Mouse (Mus musculus) liver, embryonic 14.5 days (tissue): ENCODE measurements around the gene Acvr1b. TPM values are rescaled to one million over a fixed set of nuclear protein-coding genes. Genes with fewer than 3 reads are reported as not detected.

Experiments used
- ATAC-seq: fragments of 200-750 bp; cut with Nextera tagmentation; 2 replicates; pipeline ENCODE4 v1.8.0; 2017; ENCODE audit warnings: moderate number of reproducible peaks, mild to moderate bottlenecking, moderate library complexity; ENCODE audit not compliant: insufficient read depth
- DNase-seq, 3 experiments: peaks; one replicate each; pipeline ENCODE4 v3.0.0-alpha.2; 2012 to 2013; ENCODE audit warnings: low read depth in 3 of 3, low spot score in 3 of 3
- H3K27ac ChIP-seq: fragments of 300-500 bp; sonication (generic); 2 replicates; pipeline ENCODE4 v1.5.1; 2014; ENCODE audit warnings: moderate library complexity, mild to moderate bottlenecking, control low read depth, inconsistent platforms
- H3K27me3 ChIP-seq: fragments of 300-500 bp; sonication (generic); 2 replicates; pipeline ENCODE4 v1.6.1; 2014; ENCODE audit warnings: mild to moderate bottlenecking, low read length, moderate library complexity; ENCODE audit not compliant: control insufficient read depth, insufficient read depth
- H3K36me3 ChIP-seq: fragments of 300-500 bp; sonication (generic); replicated peaks from 2 replicates; pipeline ENCODE4 v1.6.1; 2014; ENCODE audit warnings: low read depth; ENCODE audit not compliant: control insufficient read depth, insufficient read depth
- H3K4me1 ChIP-seq, 2 experiments: fragments of 200-500 bp in 1 of 2; fragments of 300-500 bp in 1 of 2; sonication (generic) in 1 of 2; replicated peaks; 2 replicates each; pipeline ENCODE4 v1.6.1; 2012 to 2014; ENCODE audit warnings: antibody characterized with exemption in 1 of 2, inconsistent platforms in 1 of 2, low read length in 1 of 2; ENCODE audit not compliant: control insufficient read depth in 2 of 2, insufficient read depth in 2 of 2
- H3K4me2 ChIP-seq: fragments of 300-500 bp; sonication (generic); 2 replicates; pipeline ENCODE4 v1.6.1; 2014; ENCODE audit warnings: low read depth, mild to moderate bottlenecking, control low read depth, moderate library complexity
- H3K4me3 ChIP-seq, 2 experiments: fragments of 200-500 bp in 1 of 2; fragments of 300-500 bp in 1 of 2; sonication (generic) in 1 of 2; 2 replicates each; pipeline ENCODE4 v1.5.1; 2012 to 2014; ENCODE audit warnings: low read depth in 2 of 2, low read length in 2 of 2, mild to moderate bottlenecking in 2 of 2, control low read depth in 1 of 2, inconsistent platforms in 1 of 2, moderate library complexity in 1 of 2; ENCODE audit not compliant: insufficient read depth in 1 of 2
- H3K9ac ChIP-seq: fragments of 300-500 bp; sonication (generic); replicated peaks from 2 replicates; pipeline ENCODE4 v1.6.1; 2014; ENCODE audit warnings: mild to moderate bottlenecking, control low read depth, moderate library complexity
- H3K9me3 ChIP-seq: fragments of 300-500 bp; sonication (generic); 2 replicates; pipeline ENCODE4 v1.6.1; 2016; ENCODE audit warnings: low read length, mixed read lengths; ENCODE audit not compliant: control insufficient read depth
- CTCF ChIP-seq: IDR thresholded peaks from 2 replicates; pipeline ENCODE4 v1.5.1; 2016; ENCODE audit warnings: antibody characterized with exemption, low read depth, control low read depth
- EP300 ChIP-seq: IDR thresholded peaks from 2 replicates; pipeline ENCODE4 v1.6.1; 2016; ENCODE audit warnings: antibody characterized with exemption, low read depth
- WGBS: fragments of 180-500 bp; shearing (Covaris S2); extraction: QIAGEN DNeasy Blood & Tissue Kit; methylation state at CpG from one replicate; pipeline ENCODE4 v1.1.7; 2014; ENCODE audit not compliant: insufficient replicate concordance; 5-methylcytosine and 5-hydroxymethylcytosine counted together
- polyA plus RNA-seq, 2 experiments: library from polyadenylated mRNA; depleted of rRNA in 1 of 2; stranded (reverse) in 1 of 2; unstranded in 1 of 2; fragments of >200 nt; fragmentation: Nextera tagmentation in 1 of 2; extraction: Ambion mirVana in 1 of 2; gene quantifications; 2 replicates each; pipeline versions ENCODE4 v1.2.1 to v1.2.3; 2012 to 2014

The Acvr1b gene
- polyA plus RNA-seq, 2 experiments: 1.3 to 3.2 TPM

GRCm38 (mm10) chr15:101176795-101177691, 3.2 kb downstream of the Acvr1b start:
- H3K4me2 ChIP-seq: peak overlapping the region; percentile 69
- H3K4me1 ChIP-seq: peaks cover 15 to 28% of the 10 kb centered on the region in 2 experiments; a peak in 3 of 4 replicates
- ATAC-seq (peak; percentile 44; the same call in 1 of the 2 replicates), DNase-seq (peak in 2 of 3 experiments; percentile 32 to 35)
- H3K4me3 ChIP-seq: no peak overlapping the region
- H3K9ac ChIP-seq: no peak overlapping the region
- H3K36me3 ChIP-seq: no peaks in the 10 kb centered on the region
- H3K27ac ChIP-seq: no peak overlapping the region
- peaks cover 11% of the 10 kb centered on the region; the same call in 1 of the 2 replicates for H3K27me3 ChIP-seq
- WGBS: 9% methylated on average over 8 of the region's 8 CpGs
- no peaks in the 10 kb centered on the region for H3K9me3 ChIP-seq
- TF ChIP-seq EP300 (no peak), CTCF (no peak)

- Histone ChIP-seq H3K4me2 (no peak overlapping the region), H3K4me1 (peaks cover 12 to 25% of the 10 kb centered on the region in 2 experiments; a peak in 3 of 4 replicates)
- WGBS: 45% methylated on average over 15 of the region's 15 CpGs
These were observed 6.7 kb downstream of the Acvr1b start for GRCm38 (mm10) chr15:101180363-101181105.

DNA sequence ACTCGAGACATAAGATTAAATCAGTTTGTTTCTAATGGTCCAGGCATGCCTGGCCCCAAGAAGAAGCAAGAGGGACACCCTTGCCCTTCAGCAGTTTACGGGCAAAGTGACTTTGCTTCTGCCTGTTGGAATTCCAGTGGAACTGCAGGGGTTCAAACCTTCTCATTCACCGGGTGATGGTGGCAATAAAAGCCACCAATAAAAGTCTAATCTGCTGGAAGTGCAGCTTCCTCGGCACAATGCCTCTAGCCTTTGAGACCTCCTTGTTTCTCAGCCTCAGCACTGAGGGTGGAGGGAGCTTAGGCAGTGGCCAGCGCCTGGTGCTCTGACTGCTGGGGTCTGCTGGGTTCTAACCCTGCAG, 7.2 kb downstream of the Acvr1b start:
- no peaks in the 10 kb centered on the region for H3K9me3 ChIP-seq
- 35% methylated on average over 5 of the region's 5 CpGs for WGBS
- H3K4me1 ChIP-seq: peaks cover 12 to 24% of the 10 kb centered on the region in 2 experiments; a peak in 3 of 4 replicates
- no peaks in the 10 kb centered on the region for H3K27me3 ChIP-seq
- H3K27ac ChIP-seq: no peak overlapping the region
- no peak overlapping the region for H3K4me3 ChIP-seq
- no peak overlapping the region for H3K9ac ChIP-seq
- DNase-seq (no peak), ATAC-seq (no peak)
- H3K36me3 ChIP-seq: no peaks in the 10 kb centered on the region
- H3K4me2 ChIP-seq: no peak overlapping the region
- no peak for TF ChIP-seq CTCF
- TF ChIP-seq EP300: no peak

More at GRCm38 (mm10) chr15:101180363-101181105, 6.7 kb downstream of the Acvr1b start:
- no peak for ATAC-seq
- Histone ChIP-seq H3K27ac (no peak overlapping the region), H3K36me3 (no peaks in the 10 kb centered on the region), H3K4me3 (no peak overlapping the region), H3K9ac (no peak overlapping the region), H3K9me3 (no peaks in the 10 kb centered on the region), H3K27me3 (no peaks in the 10 kb centered on the region)
- TF ChIP-seq CTCF: no peak
- no peak for TF ChIP-seq EP300
- no peak for DNase-seq

- no peak overlapping the region for H3K9ac ChIP-seq
- H3K4me2 ChIP-seq: no peak overlapping the region
These were observed 7.6 kb downstream of the Acvr1b start for GRCm38 (mm10) chr15:101181500-101181899.

DNA sequence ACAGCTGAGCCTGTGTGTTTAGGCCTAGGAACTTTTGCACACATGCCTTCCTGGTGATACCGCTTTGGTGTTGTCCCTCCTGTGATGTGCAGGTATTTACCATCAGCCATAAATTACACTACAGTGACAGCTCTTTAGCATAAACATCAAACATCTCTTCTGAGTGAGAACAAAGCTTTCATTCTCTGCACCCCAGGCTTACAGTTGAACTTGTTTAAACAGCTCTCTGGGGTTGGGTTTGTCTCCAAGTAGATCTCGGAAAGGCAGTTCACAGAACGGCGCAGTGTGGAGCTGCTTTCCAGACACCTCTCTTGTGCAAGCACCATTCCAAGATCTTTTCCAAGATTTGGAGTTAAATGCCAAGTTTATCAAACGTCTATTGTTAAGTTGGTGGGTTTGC, 8.8 kb downstream of the Acvr1b start:
- Histone ChIP-seq H3K36me3 (no peaks in the 10 kb centered on the region), H3K9me3 (no peaks in the 10 kb centered on the region), H3K4me3 (no peak overlapping the region), H3K4me2 (no peak overlapping the region), H3K27me3 (no peaks in the 10 kb centered on the region), H3K4me1 (peaks cover 0 to 11% of the 10 kb centered on the region in 2 experiments; a peak in 2 of 4 replicates), H3K9ac (no peak overlapping the region), H3K27ac (no peak overlapping the region)
- WGBS: 63% methylated on average over 5 of the region's 5 CpGs
- no peak for ATAC-seq
- TF ChIP-seq EP300: no peak
- no peak for TF ChIP-seq CTCF
- no peak for DNase-seq

More at GRCm38 (mm10) chr15:101181500-101181899, 7.6 kb downstream of the Acvr1b start:
- H3K36me3 ChIP-seq: no peaks in the 10 kb centered on the region
- 50% methylated on average over 4 of the region's 4 CpGs for WGBS
- no peaks in the 10 kb centered on the region for H3K27me3 ChIP-seq
- H3K4me1 ChIP-seq: peaks cover 9 to 20% of the 10 kb centered on the region in 2 experiments; a peak in 3 of 4 replicates
- no peak overlapping the region for H3K4me3 ChIP-seq
- DNase-seq: no peak
- no peak overlapping the region for H3K27ac ChIP-seq
- TF ChIP-seq CTCF (no peak), EP300 (no peak)
- no peak for ATAC-seq
- no peaks in the 10 kb centered on the region for H3K9me3 ChIP-seq
